Mouse (Mus musculus) lung, embryonic 16.5 days (tissue): Measurements from ENCODE around the gene Asna1. TPM values are rescaled to one million over a fixed set of nuclear protein-coding genes. Genes with fewer than 3 reads are reported as not detected.

Experiments
- ATAC-seq: fragments of 200-750 bp; cut with Nextera tagmentation; 2 replicates; pipeline ENCODE4 v1.8.0; 2017; ENCODE audit warnings: low read depth, mild to moderate bottlenecking, moderate library complexity
- H3K27ac ChIP-seq: fragments of 300-500 bp; sonication (generic); 2 replicates; pipeline ENCODE4 v1.5.1; 2014; ENCODE audit warnings: mild to moderate bottlenecking, control low read depth, low read length
- H3K27me3 ChIP-seq: fragments of 300-500 bp; sonication (generic); 2 replicates; pipeline ENCODE4 v1.6.1; 2014; ENCODE audit warnings: low read depth, low read length, mixed read lengths; ENCODE audit not compliant: control insufficient read depth, insufficient read depth
- H3K36me3 ChIP-seq: fragments of 300-500 bp; sonication (generic); 2 replicates; pipeline ENCODE4 v1.6.1; 2014; ENCODE audit warnings: low read length; ENCODE audit not compliant: control insufficient read depth, insufficient read depth
- H3K4me1 ChIP-seq: fragments of 300-500 bp; sonication (generic); replicated peaks from 2 replicates; pipeline ENCODE4 v1.6.1; 2014; ENCODE audit warnings: low read length, mixed read lengths; ENCODE audit not compliant: control insufficient read depth, insufficient read depth
- H3K4me2 ChIP-seq: fragments of 300-500 bp; sonication (generic); 2 replicates; pipeline ENCODE4 v1.6.1; 2014; ENCODE audit warnings: low read depth, low read length, control low read depth
- H3K4me3 ChIP-seq: fragments of 300-500 bp; sonication (generic); 2 replicates; pipeline ENCODE4 v1.5.1; 2014; ENCODE audit warnings: mild to moderate bottlenecking, low read length, control low read depth
- H3K9ac ChIP-seq: fragments of 300-500 bp; sonication (generic); 2 replicates; pipeline ENCODE4 v1.6.1; 2014; ENCODE audit warnings: low read length, control low read depth
- H3K9me3 ChIP-seq: fragments of 300-500 bp; sonication (generic); 2 replicates; pipeline ENCODE4 v1.6.1; 2016; ENCODE audit warnings: low read length; ENCODE audit not compliant: control insufficient read depth
- WGBS: fragments of 180-500 bp; shearing (Covaris S2); extraction: QIAGEN DNeasy Blood & Tissue Kit; methylation state at CpG from one replicate; pipeline ENCODE4 v1.1.7; 2014; 5-methylcytosine and 5-hydroxymethylcytosine counted together
- polyA plus RNA-seq: library from polyadenylated mRNA; unstranded; fragments of >200 nt; fragmentation: Nextera tagmentation; extraction: Ambion mirVana; gene quantifications from 2 replicates; pipeline ENCODE4 v1.2.1, GENCODE M21; 2015

Gene Asna1
- polyA plus RNA-seq, 1 experiment from 2014 or later = 122 TPM

DNA sequence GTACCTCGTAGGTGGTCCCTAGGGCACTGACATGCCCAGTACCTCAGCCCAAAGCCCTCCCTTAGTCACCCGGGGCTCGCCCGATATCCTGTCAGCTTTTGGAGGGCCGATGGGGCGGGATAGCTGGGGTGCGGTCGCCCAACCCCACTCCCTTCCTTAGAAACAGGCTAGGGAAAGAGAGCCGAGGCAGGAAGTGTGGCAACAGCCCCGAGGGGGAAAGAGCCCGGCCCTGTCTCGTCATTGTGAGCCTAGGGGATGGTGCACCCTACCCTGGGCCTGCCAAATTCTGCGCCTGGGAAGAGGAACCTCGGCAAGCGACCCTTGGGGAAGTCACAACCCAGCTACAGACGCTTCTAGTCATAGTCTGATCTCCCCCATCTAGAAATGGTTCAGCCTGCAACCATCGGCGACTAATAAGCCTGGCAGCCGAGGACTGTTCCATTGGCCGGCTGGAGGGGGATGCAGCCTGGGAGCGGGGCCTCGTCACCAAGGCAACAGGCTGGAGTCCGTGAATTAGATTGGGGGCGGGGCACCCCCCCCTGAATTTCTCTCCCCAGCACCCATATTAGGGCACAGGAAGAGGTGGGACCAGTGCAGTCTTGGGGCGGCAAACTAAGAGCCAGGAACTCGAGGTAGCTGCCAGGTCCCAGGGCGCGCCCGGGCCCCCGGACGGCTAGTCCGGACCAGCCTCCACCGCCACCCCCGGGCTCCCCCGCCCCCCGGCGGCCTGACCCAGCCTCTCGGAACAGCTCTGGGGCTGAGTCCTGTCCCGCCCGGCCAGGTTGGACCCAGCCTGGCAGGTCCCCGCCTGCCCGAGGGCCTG lies 45.3 kb downstream of the Asna1 start:
- peak overlapping the region; percentile 96 for H3K27ac ChIP-seq
- WGBS = 2% methylated on average over 37 of the region's 42 CpGs
- peak overlapping the region; percentile 93 for H3K4me2 ChIP-seq
- H3K9me3 ChIP-seq = no peaks in the 10 kb centered on the region
- H3K9ac ChIP-seq = peak overlapping the region; percentile 69
- H3K4me1 ChIP-seq = peaks cover 78% of the 10 kb centered on the region
- H3K27me3 ChIP-seq = no peaks in the 10 kb centered on the region
- ATAC-seq = peak; percentile 62
- H3K36me3 ChIP-seq = no peaks in the 10 kb centered on the region
- peak overlapping the region; percentile 45 for H3K4me3 ChIP-seq

GRCm38 (mm10) chr8:84978248-84978940 lies 46.7 kb downstream of the Asna1 start, which contains the start of gene Junb:
Gene Junb (minus strand): TSS chr8:84978718.
- H3K36me3 ChIP-seq = 0 out of 2 replicates have a peak, but pooled peaks cover 5% of the 10 kb centered on the region
- peak within 1 kb of the TSS; percentile 96 for H3K27ac ChIP-seq
- peak; percentile 65 for ATAC-seq
- peaks cover 71% of the 10 kb centered on the region for H3K4me1 ChIP-seq
- peak within 1 kb of the TSS; percentile 93 for H3K4me2 ChIP-seq
- no peaks in the 10 kb centered on the region for H3K9me3 ChIP-seq
- H3K4me3 ChIP-seq = peak within 1 kb of the TSS; percentile 70
- WGBS = under 1% methylated on average over 62 of the region's 63 CpGs
- peak within 1 kb of the TSS; percentile 75 for H3K9ac ChIP-seq
- no peaks in the 10 kb centered on the region for H3K27me3 ChIP-seq

- Histone ChIP-seq H3K4me2 (peak overlapping the region; percentile 93), H3K27me3 (no peaks in the 10 kb centered on the region), H3K4me3 (peak overlapping the region; percentile 70), H3K9me3 (no peaks in the 10 kb centered on the region), H3K9ac (peak overlapping the region; percentile 75), H3K4me1 (peaks cover 70% of the 10 kb centered on the region), H3K27ac (peak overlapping the region; percentile 96), H3K36me3 (peaks cover 8% of the 10 kb centered on the region; the same call in 1 of the 2 replicates)
- under 1% methylated on average over 69 of the region's 70 CpGs for WGBS
- no peak for ATAC-seq
Measured at GRCm38 (mm10) chr8:84977435-84978247, 47.4 kb downstream of the Asna1 start.

DNA sequence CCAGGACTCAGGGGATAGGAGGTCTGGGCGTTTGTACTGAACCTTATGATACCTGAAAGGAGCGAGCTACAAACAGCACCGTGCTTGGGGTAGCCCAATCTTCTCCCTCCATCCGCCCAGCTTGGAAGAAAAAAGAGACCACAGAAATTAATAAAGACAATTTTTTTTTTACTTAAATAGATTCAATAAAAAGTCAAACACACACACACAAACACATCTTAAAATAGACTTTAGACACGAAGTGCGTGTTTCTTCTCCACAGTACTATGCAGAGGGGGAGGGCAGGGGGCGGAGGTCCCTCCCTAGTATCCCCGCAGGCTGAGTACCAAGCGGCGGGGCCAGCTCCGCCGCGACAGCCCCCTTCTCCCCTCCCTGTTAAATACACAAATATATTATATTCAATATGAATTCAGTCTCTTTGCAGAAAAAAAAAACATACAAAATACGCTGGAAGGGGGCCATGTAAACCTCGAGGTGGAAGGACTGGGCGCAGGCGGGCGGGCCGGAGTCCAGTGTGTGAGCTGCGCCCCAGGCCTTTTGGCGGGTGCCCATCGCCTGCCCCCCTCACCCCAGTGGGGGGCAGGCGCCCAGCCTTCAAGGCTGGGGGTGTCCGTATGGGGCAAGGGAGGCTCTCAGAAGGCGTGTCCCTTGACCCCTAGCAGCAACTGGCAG lies 48.2 kb downstream of the Asna1 start:
- H3K4me3 ChIP-seq = peak overlapping the region; percentile 70
- 1% methylated on average over 25 of the region's 25 CpGs for WGBS
- peak overlapping the region; percentile 75 for H3K9ac ChIP-seq
- peak overlapping the region; percentile 93 for H3K4me2 ChIP-seq
- H3K4me1 ChIP-seq = peaks cover 63% of the 10 kb centered on the region
- H3K27me3 ChIP-seq = no peaks in the 10 kb centered on the region
- H3K27ac ChIP-seq = peak overlapping the region; percentile 96
- no peaks in the 10 kb centered on the region for H3K9me3 ChIP-seq
- ATAC-seq = no peak
- H3K36me3 ChIP-seq = peaks cover 13% of the 10 kb centered on the region; the same call in 1 of the 2 replicates

DNA sequence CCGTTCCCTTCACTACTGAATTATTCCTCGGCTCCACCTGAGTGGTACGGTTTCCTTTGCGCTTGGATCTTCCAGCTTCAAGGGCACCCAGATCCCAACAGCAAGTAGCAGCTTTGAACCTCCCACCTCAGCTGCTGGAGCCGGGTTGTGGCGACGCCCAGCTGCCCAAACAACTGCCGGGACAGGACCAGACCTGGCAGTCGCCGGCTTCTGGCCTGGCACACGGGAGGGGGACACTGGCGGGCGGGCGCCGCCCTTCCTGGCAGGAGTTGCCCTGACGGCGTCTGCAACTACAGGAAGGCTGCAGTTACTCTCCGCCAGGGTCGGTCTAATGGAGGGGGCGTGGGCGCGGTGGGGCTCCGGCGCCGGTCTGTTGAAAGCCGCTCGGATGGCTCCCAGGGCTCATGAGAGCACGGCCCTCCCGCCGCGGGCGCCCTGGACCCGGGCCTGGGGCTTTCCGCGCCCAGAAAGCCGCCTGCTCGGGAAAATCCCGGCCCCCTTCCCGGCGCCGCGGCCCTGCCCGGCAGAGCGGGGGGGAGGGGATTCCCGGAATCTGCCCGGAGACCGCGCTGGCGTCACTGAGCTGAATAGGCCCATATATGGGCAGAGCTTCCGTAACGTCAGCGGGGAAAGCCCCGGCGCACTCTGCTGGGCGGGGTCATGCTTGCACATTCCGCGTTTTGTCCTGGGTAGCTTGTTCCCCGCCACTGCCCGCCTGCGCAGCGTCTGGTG lies 48.9 kb downstream of the Asna1 start:
- no peaks in the 10 kb centered on the region for H3K9me3 ChIP-seq
- under 1% methylated on average over 56 of the region's 61 CpGs for WGBS
- ATAC-seq = peak; percentile 70
- H3K4me2 ChIP-seq = peak overlapping the region; percentile 93
- H3K9ac ChIP-seq = peak overlapping the region; percentile 75
- H3K36me3 ChIP-seq = peaks cover 20% of the 10 kb centered on the region; the same call in 1 of the 2 replicates
- peak overlapping the region; percentile 96 for H3K27ac ChIP-seq
- peaks cover 56% of the 10 kb centered on the region for H3K4me1 ChIP-seq
- peak overlapping the region; percentile 70 for H3K4me3 ChIP-seq
- no peaks in the 10 kb centered on the region for H3K27me3 ChIP-seq

DNA sequence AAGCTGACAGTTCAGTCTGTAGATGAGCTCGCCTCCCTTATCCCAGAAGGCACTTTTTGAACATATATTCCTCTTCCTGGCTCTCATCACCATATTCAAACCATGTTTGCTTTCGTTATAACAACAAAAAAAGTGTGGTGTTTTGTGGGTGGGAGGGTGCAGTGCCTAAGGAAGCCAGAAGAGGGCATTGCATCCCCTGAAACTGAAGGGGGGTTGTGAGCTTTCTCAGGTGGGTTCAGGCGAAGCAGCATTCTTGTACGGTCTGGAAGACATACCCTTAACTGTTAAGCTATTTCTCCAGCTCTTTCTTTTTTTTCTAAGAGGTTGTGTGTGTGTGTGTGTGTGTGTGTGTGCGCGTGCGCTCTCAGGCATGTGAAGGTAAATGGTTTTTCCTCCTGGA lies 49.6 kb downstream of the Asna1 start:
- Histone ChIP-seq H3K27me3 (no peaks in the 10 kb centered on the region), H3K9me3 (no peaks in the 10 kb centered on the region), H3K4me3 (no peak overlapping the region), H3K27ac (no peak overlapping the region; the same call in 1 of the 2 replicates), H3K4me2 (peak overlapping the region; percentile 93), H3K4me1 (peaks cover 56% of the 10 kb centered on the region), H3K36me3 (peaks cover 21% of the 10 kb centered on the region), H3K9ac (no peak overlapping the region; the same call in 1 of the 2 replicates)
- WGBS = 33% methylated on average over 7 of the region's 7 CpGs
- ATAC-seq = no peak

GRCm38 (mm10) chr8:84974543-84975142 lies 50.4 kb downstream of the Asna1 start:
- 72% methylated on average over 8 of the region's 8 CpGs for WGBS
- no peak for ATAC-seq
- H3K27me3 ChIP-seq = no peaks in the 10 kb centered on the region
- H3K27ac ChIP-seq = peak overlapping the region; percentile 37; the same call in 1 of the 2 replicates
- H3K4me1 ChIP-seq = peaks cover 52% of the 10 kb centered on the region
- no peak overlapping the region for H3K4me3 ChIP-seq
- H3K4me2 ChIP-seq = no peak overlapping the region
- no peaks in the 10 kb centered on the region for H3K9me3 ChIP-seq
- peak overlapping the region; percentile 20; the same call in 1 of the 2 replicates for H3K9ac ChIP-seq
- H3K36me3 ChIP-seq = peaks cover 21% of the 10 kb centered on the region
